Mouse (Mus musculus) midbrain, embryonic 10.5 days (tissue): ENCODE results near the gene Cacna1e. TPM values are rescaled to one million over a fixed set of nuclear protein-coding genes. Genes with fewer than 3 reads are reported as not detected.
A peak's percentile ranks its signal among the peaks of the same experiment; 100 is the strongest.

ENCODE experiments used
- DNase-seq: peaks from one replicate; pipeline ENCODE4 v3.0.0-alpha.2; 2017; ENCODE audit warnings: low spot score
- H3K27ac ChIP-seq: fragments of 300-500 bp; sonication (generic); replicated peaks from 2 replicates; pipeline ENCODE4 v1.5.1; 2016; ENCODE audit warnings: mild to moderate bottlenecking
- H3K27me3 ChIP-seq: fragments of 300-500 bp; sonication (generic); 2 replicates; pipeline ENCODE4 v1.6.1; 2016; ENCODE audit warnings: low read depth, mild to moderate bottlenecking; ENCODE audit not compliant: poor library complexity, severe bottlenecking
- H3K36me3 ChIP-seq: fragments of 300-500 bp; sonication (generic); 2 replicates; pipeline ENCODE4 v1.6.1; 2016; ENCODE audit warnings: mild to moderate bottlenecking, moderate library complexity
- H3K4me1 ChIP-seq: fragments of 300-500 bp; sonication (generic); 2 replicates; pipeline ENCODE4 v1.6.1; 2016
- H3K4me3 ChIP-seq: fragments of 300-500 bp; sonication (generic); 2 replicates; pipeline ENCODE4 v1.5.1; 2016; ENCODE audit warnings: mild to moderate bottlenecking, moderate library complexity
- H3K9me3 ChIP-seq: fragments of 300-500 bp; sonication (generic); replicated peaks from 2 replicates; pipeline ENCODE4 v1.6.1; 2016; ENCODE audit warnings: mild to moderate bottlenecking
- WGBS: fragments of 180-500 bp; shearing (Covaris S2); methylation state at CpG from one replicate; pipeline ENCODE4 v1.1.7; 2016; 5-methylcytosine and 5-hydroxymethylcytosine counted together
- polyA plus RNA-seq: library from polyadenylated mRNA; unstranded; fragments of >200 nt; fragmentation: Nextera tagmentation; extraction: Ambion mirVana; gene quantifications from 2 replicates; pipeline ENCODE4 v1.2.1, GENCODE M21; 2016

Gene Cacna1e
- polyA plus RNA-seq, 1 experiment from 2014 or later, result 1.3 TPM

DNA sequence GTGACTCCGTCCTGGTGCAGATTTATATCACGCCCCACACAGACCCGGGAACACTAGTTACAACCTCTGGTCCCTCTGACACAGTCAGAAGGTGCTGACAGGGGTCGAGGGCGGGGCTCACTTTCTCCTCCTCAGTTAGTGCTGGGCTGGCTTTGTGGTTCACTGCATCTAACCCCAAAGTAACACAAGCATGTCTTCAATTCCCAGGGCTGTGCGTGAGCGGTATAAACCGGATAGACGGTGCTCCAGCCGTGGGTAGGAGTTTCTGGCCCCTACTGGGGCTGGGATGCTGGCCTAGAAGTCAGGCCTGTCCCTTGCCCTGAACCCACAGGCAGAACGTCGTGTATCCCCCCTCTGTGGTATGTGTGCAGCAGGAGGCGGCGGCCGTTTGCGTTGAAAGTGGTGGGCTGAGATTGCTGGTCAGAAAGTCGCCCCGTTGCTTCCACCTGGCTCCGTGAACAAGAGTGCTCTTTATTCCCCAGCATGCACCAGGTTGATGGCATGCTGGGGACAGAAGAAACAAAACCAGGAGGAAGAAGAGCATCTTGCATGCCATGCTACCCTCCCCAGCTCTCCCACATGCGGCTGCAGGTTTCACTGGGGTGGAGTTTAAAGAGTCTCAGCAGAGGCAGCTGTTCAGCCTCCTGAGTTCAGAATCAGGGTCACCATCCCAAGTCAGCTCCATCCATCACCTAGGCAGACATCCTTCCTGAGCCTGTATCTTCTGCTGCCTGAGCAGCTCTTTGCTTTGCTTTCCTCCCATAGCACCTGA, 467.7 kb downstream of the Cacna1e start:
- DNase-seq, result peak; percentile 13
- H3K4me1 ChIP-seq, result peaks cover 3% of the 10 kb centered on the region; the same call in 1 of the 2 replicates
- no peak overlapping the region for H3K4me3 ChIP-seq
- no peaks in the 10 kb centered on the region for H3K27me3 ChIP-seq
- no peaks in the 10 kb centered on the region for H3K9me3 ChIP-seq
- WGBS, result 73% methylated on average over 20 of the region's 20 CpGs
- no peaks in the 10 kb centered on the region for H3K36me3 ChIP-seq
- H3K27ac ChIP-seq, result no peak overlapping the region

DNA sequence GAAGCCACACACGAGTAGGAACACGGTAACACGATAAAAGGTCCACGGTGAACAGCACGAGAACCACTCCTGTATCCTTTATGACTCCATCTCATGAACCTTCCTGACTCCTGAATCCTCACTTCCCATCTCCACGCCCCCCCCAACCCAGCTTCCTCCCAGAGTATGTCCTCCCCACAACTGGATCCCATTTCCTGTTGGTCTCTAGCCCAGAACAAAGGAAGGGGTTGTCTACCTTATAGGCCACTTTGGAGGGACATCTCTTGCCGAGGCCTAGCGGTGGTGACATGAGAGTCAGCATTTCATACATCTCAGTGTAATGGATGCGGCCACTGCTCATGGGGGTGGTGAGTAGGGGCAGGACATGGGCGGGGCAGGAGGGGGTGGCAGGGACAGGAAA, 468.5 kb downstream of the Cacna1e start:
- Histone ChIP-seq H3K36me3 (no peaks in the 10 kb centered on the region), H3K27me3 (no peaks in the 10 kb centered on the region), H3K4me1 (peaks cover 3% of the 10 kb centered on the region; the same call in 1 of the 2 replicates), H3K27ac (no peak overlapping the region), H3K9me3 (no peaks in the 10 kb centered on the region), H3K4me3 (no peak overlapping the region)
- DNase-seq, result no peak
- 87% methylated on average over 10 of the region's 10 CpGs for WGBS

DNA sequence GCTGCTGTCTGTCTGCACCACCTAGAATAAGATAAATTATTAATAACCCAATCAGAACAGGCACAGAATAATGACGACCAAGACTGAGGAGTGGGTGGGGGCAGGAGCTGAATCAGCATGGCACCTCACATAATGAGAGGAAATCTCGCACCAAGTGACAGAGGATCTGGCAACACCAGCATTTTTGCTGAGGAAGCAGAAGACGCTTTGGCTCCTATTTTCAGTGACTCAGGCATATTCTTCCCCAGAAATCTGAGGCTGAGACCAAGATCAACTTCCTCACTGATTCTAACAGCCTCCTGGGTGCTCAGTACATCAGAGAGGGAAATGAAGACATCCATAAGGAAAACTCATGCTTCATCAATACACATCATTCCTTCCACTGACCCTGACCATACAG, 471.2 kb downstream of the Cacna1e start:
- no peak overlapping the region for H3K4me3 ChIP-seq
- no peaks in the 10 kb centered on the region for H3K27me3 ChIP-seq
- no peak for DNase-seq
- no peak overlapping the region for H3K27ac ChIP-seq
- WGBS, result 82% methylated on average over 3 of the region's 3 CpGs
- no peaks in the 10 kb centered on the region for H3K9me3 ChIP-seq
- no peaks in the 10 kb centered on the region for H3K36me3 ChIP-seq
- H3K4me1 ChIP-seq, result peaks cover 3% of the 10 kb centered on the region; the same call in 1 of the 2 replicates

DNA sequence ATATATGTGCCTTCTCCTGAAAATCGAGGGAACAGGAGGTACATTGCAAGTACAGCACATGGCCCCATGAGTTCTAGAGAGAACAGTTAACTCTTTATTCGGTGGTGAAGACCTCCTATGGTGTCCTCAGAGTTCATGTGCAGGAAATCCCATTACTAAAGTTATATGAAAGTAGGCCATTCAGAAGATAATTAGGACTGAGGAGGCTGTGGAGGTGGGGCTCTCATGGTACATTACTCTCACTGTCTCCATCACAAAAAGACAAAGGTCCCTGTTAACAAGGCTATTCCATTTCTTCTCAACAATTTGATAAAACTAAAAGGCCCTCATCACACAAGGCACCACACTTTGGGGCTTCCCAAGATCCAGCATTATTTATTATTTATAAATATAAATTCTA, 475.2 kb downstream of the Cacna1e start:
- no peak for DNase-seq
- Histone ChIP-seq H3K4me1 (no peaks in the 10 kb centered on the region), H3K9me3 (no peaks in the 10 kb centered on the region), H3K36me3 (no peaks in the 10 kb centered on the region), H3K4me3 (no peak overlapping the region), H3K27ac (no peak overlapping the region), H3K27me3 (no peaks in the 10 kb centered on the region)
- WGBS, result 83% methylated on average over 2 of the region's 2 CpGs

DNA sequence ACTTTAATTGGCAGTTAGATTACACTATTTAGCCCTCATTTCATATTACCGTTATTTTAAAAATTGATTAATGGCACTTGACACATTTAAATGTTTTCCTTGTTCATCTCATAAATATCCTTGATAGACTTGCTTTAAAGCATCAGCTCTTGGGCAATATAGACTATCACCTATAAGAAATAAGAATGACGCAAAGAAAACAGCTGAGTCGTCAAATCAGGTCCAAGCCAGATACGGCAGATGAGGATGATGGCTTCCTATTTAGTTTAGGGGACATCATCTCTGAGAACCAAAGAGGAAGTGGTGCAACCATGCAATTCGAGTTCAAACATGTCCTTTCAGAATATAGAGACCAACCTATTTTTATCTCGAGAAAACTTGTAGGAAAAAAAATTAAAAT, 492.3 kb downstream of the Cacna1e start:
- WGBS, result 90% methylated on average over 6 of the region's 6 CpGs
- Histone ChIP-seq H3K4me1 (no peaks in the 10 kb centered on the region), H3K27ac (no peak overlapping the region), H3K9me3 (no peaks in the 10 kb centered on the region), H3K36me3 (no peaks in the 10 kb centered on the region), H3K27me3 (no peaks in the 10 kb centered on the region), H3K4me3 (no peak overlapping the region)
- no peak for DNase-seq

Other genes starting within 250 kb of the Cacna1e start
- 4.0 and 4.3 TPM in 2 replicates for gene Ier5, start 215.1 kb upstream of the Cacna1e start, polyA plus RNA-seq